In genomic region chr8:108819826-108820225, GRCm38 (mm10) we compare ENCODE assay signal across 8 mouse cellular contexts.
DNase-seq lines count a peak whose midpoint lies in the region; ATAC-seq lines count a peak whose summit lies in the region.

No protein-coding gene starts in this region.

- no peak for ATAC-seq in neural tube, embryonic 12.5 days (ENCODE audit: low FRiP score, low read depth)
- no peak for ATAC-seq in embryonic facial prominence, embryonic 15.5 days (ENCODE audit: insufficient number of reproducible peaks, low FRiP score, low TSS enrichment, low read depth)
- ATAC-seq in stomach, embryonic 16.5 days (ENCODE audit: insufficient read depth, low FRiP score), result peak; percentile 64; the same call in 1 of the 2 replicates
- ATAC-seq in erythroblast, adult 5-6 weeks (replicated peaks; ENCODE audit: low FRiP score, poor library complexity, severe bottlenecking), result no peak
- ATAC-seq in cerebellum, adult (ENCODE audit: insufficient number of reproducible peaks, low FRiP score, low TSS enrichment), result no peak

- H3K27ac ChIP-seq in neural tube, embryonic 12.5 days, result no peak overlapping the region
- H3K27ac ChIP-seq in embryonic facial prominence, embryonic 15.5 days (replicated peaks), result no peak overlapping the region
- peak overlapping the region; percentile 1 for H3K27ac ChIP-seq in stomach, embryonic 16.5 days (ENCODE audit: low read length)

- H3K9ac ChIP-seq in neural tube, embryonic 12.5 days, result no peak overlapping the region
- H3K9ac ChIP-seq in embryonic facial prominence, embryonic 15.5 days, result no peak overlapping the region
- H3K9ac ChIP-seq in stomach, embryonic 16.5 days (ENCODE audit: low read length), result no peak overlapping the region

- 15% methylated on average over 3 of the region's 3 CpGs for WGBS in neural tube, embryonic 12.5 days
- WGBS in embryonic facial prominence, embryonic 15.5 days, result 17% methylated on average over 3 of the region's 3 CpGs
- 21% methylated on average over 3 of the region's 3 CpGs for WGBS in stomach, embryonic 16.5 days

- H3K9me3 ChIP-seq in neural tube, embryonic 12.5 days, result no peaks in the 10 kb centered on the region
- H3K9me3 ChIP-seq in embryonic facial prominence, embryonic 15.5 days (replicated peaks), result no peaks in the 10 kb centered on the region
- no peaks in the 10 kb centered on the region for H3K9me3 ChIP-seq in stomach, embryonic 16.5 days (replicated peaks; ENCODE audit: control insufficient read depth, low read length)

- H3K27me3 ChIP-seq in neural tube, embryonic 12.5 days (replicated peaks), result no peaks in the 10 kb centered on the region
- peaks cover 6% of the 10 kb centered on the region for H3K27me3 ChIP-seq in embryonic facial prominence, embryonic 15.5 days
- no peaks in the 10 kb centered on the region for H3K27me3 ChIP-seq in stomach, embryonic 16.5 days (ENCODE audit: control insufficient read depth, insufficient read depth, low read length)

- H3K4me3 ChIP-seq in neural tube, embryonic 12.5 days, result no peak overlapping the region
- H3K4me3 ChIP-seq in embryonic facial prominence, embryonic 15.5 days (replicated peaks), result no peak overlapping the region
- H3K4me3 ChIP-seq in stomach, embryonic 16.5 days (replicated peaks; ENCODE audit: low read length), result no peak overlapping the region

- DNase-seq in neural tube, embryonic 10.5 days (ENCODE audit: extremely low spot score, low spot score), result no peak
- DNase-seq in liver, result peak; percentile 27
- DNase-seq in right cerebral cortex, postnatal 4 days, result no peak

- no peaks in the 10 kb centered on the region for H3K36me3 ChIP-seq in neural tube, embryonic 12.5 days
- no peaks in the 10 kb centered on the region for H3K36me3 ChIP-seq in embryonic facial prominence, embryonic 15.5 days
- H3K36me3 ChIP-seq in stomach, embryonic 16.5 days (ENCODE audit: control insufficient read depth, insufficient read depth, low read length), result no peaks in the 10 kb centered on the region

- H3K4me1 ChIP-seq in neural tube, embryonic 12.5 days, result peaks cover 49% of the 10 kb centered on the region
- H3K4me1 ChIP-seq in embryonic facial prominence, embryonic 15.5 days, result peaks cover 52% of the 10 kb centered on the region
- H3K4me1 ChIP-seq in stomach, embryonic 16.5 days (ENCODE audit: control insufficient read depth, insufficient read depth, low read length), result peaks cover 46% of the 10 kb centered on the region

- H3K4me2 ChIP-seq in neural tube, embryonic 12.5 days (replicated peaks), result peak overlapping the region; percentile 41
- H3K4me2 ChIP-seq in embryonic facial prominence, embryonic 15.5 days (replicated peaks), result 0 out of 2 replicates have a peak overlapping the region, but pooled peaks have one; percentile 15
- peak overlapping the region; percentile 30 for H3K4me2 ChIP-seq in stomach, embryonic 16.5 days (ENCODE audit: low read depth, low read length)
